Mouse (Mus musculus) lung, embryonic 15.5 days (tissue): ENCODE measurements around the gene Cyp27a1. TPM values are rescaled to one million over a fixed set of nuclear protein-coding genes. Genes with fewer than 3 reads are reported as not detected.

ENCODE experiments used
- ATAC-seq: fragments of 200-750 bp; cut with Nextera tagmentation; 2 replicates; pipeline ENCODE4 v1.8.0; 2017; ENCODE audit warnings: moderate number of reproducible peaks, borderline replicate concordance; ENCODE audit not compliant: low FRiP score, low TSS enrichment; ENCODE audit errors: extremely low read depth
- H3K27ac ChIP-seq: fragments of 300-500 bp; sonication (generic); 2 replicates; pipeline ENCODE4 v1.5.1; 2015; ENCODE audit warnings: moderate library complexity, mild to moderate bottlenecking, inconsistent platforms
- H3K27me3 ChIP-seq: fragments of 300-500 bp; sonication (generic); 2 replicates; pipeline ENCODE4 v1.6.1; 2015; ENCODE audit warnings: inconsistent platforms
- H3K36me3 ChIP-seq: fragments of 300-500 bp; sonication (generic); 2 replicates; pipeline ENCODE4 v1.6.1; 2015; ENCODE audit warnings: inconsistent platforms
- H3K4me1 ChIP-seq: fragments of 300-500 bp; sonication (generic); 2 replicates; pipeline ENCODE4 v1.6.1; 2015; ENCODE audit warnings: inconsistent platforms
- H3K4me2 ChIP-seq: fragments of 300-500 bp; sonication (generic); 2 replicates; pipeline ENCODE4 v1.6.1; 2015; ENCODE audit warnings: inconsistent platforms, mild to moderate bottlenecking, moderate library complexity
- H3K4me3 ChIP-seq: fragments of 300-500 bp; sonication (generic); 2 replicates; pipeline ENCODE4 v1.5.1; 2015; ENCODE audit warnings: mild to moderate bottlenecking, inconsistent platforms
- H3K9ac ChIP-seq: fragments of 300-500 bp; sonication (generic); 2 replicates; pipeline ENCODE4 v1.6.1; 2015; ENCODE audit warnings: inconsistent platforms
- H3K9me3 ChIP-seq: fragments of 300-500 bp; sonication (generic); 2 replicates; pipeline ENCODE4 v1.6.1; 2016; ENCODE audit warnings: inconsistent platforms
- WGBS: fragments of 180-500 bp; shearing (Covaris S2); methylation state at CpG from one replicate; pipeline ENCODE4 v1.1.7; 2015; 5-methylcytosine and 5-hydroxymethylcytosine counted together
- polyA plus RNA-seq: library from polyadenylated mRNA; unstranded; fragments of >200 nt; fragmentation: Nextera tagmentation; extraction: Ambion mirVana; gene quantifications from 2 replicates; pipeline ENCODE4 v1.2.1, GENCODE M21; 2015

Gene Cyp27a1
- polyA plus RNA-seq, 1 experiment from 2014 or later, result 3.0 TPM

GRCm38 (mm10) chr1:74702142-74702553 is 11.2 kb upstream of the Cyp27a1 start:
- Histone ChIP-seq H3K27me3 (no peaks in the 10 kb centered on the region), H3K27ac (no peak overlapping the region), H3K9me3 (no peaks in the 10 kb centered on the region), H3K4me3 (no peak overlapping the region), H3K4me1 (no peaks in the 10 kb centered on the region), H3K4me2 (no peak overlapping the region), H3K36me3 (peaks cover 25% of the 10 kb centered on the region), H3K9ac (no peak overlapping the region)
- 83% methylated on average over 6 of the region's 6 CpGs for WGBS
- ATAC-seq, result no peak

- Histone ChIP-seq H3K27ac (no peak overlapping the region), H3K4me3 (no peak overlapping the region), H3K27me3 (no peaks in the 10 kb centered on the region), H3K4me2 (no peak overlapping the region), H3K4me1 (no peaks in the 10 kb centered on the region), H3K9me3 (no peaks in the 10 kb centered on the region), H3K36me3 (peaks cover 5% of the 10 kb centered on the region), H3K9ac (no peak overlapping the region)
- ATAC-seq, result no peak
- WGBS, result 86% methylated on average over 3 of the region's 3 CpGs
These were observed 9.2 kb upstream of the Cyp27a1 start for GRCm38 (mm10) chr1:74704156-74704555.

GRCm38 (mm10) chr1:74705016-74705415 is 8.4 kb upstream of the Cyp27a1 start:
- ATAC-seq, result no peak
- no peak overlapping the region for H3K4me3 ChIP-seq
- 68% methylated on average over 5 of the region's 5 CpGs for WGBS
- H3K9me3 ChIP-seq, result no peaks in the 10 kb centered on the region
- peak overlapping the region; percentile 46 for H3K27ac ChIP-seq
- H3K27me3 ChIP-seq, result no peaks in the 10 kb centered on the region
- no peak overlapping the region for H3K9ac ChIP-seq
- H3K36me3 ChIP-seq, result no peaks in the 10 kb centered on the region; the same call in 1 of the 2 replicates
- no peaks in the 10 kb centered on the region for H3K4me1 ChIP-seq
- H3K4me2 ChIP-seq, result no peak overlapping the region

GRCm38 (mm10) chr1:74709566-74709965 is 3.8 kb upstream of the Cyp27a1 start:
- no peak overlapping the region for H3K27ac ChIP-seq
- H3K36me3 ChIP-seq, result no peaks in the 10 kb centered on the region
- 36% methylated on average over 6 of the region's 6 CpGs for WGBS
- peaks cover 6% of the 10 kb centered on the region; the same call in 1 of the 2 replicates for H3K4me1 ChIP-seq
- H3K27me3 ChIP-seq, result peaks cover 7% of the 10 kb centered on the region; the same call in 1 of the 2 replicates
- H3K9me3 ChIP-seq, result no peaks in the 10 kb centered on the region
- no peak overlapping the region for H3K9ac ChIP-seq
- no peak overlapping the region for H3K4me3 ChIP-seq
- no peak overlapping the region for H3K4me2 ChIP-seq
- ATAC-seq, result no peak

- no peak overlapping the region for H3K4me2 ChIP-seq
- WGBS, result 70% methylated on average over 4 of the region's 4 CpGs
- no peaks in the 10 kb centered on the region for H3K9me3 ChIP-seq
- H3K4me1 ChIP-seq, result peaks cover 6% of the 10 kb centered on the region; the same call in 1 of the 2 replicates
- no peak for ATAC-seq
- no peak overlapping the region for H3K9ac ChIP-seq
- no peaks in the 10 kb centered on the region for H3K36me3 ChIP-seq
- H3K4me3 ChIP-seq, result no peak overlapping the region
- no peak overlapping the region for H3K27ac ChIP-seq
- H3K27me3 ChIP-seq, result peaks cover 7% of the 10 kb centered on the region; the same call in 1 of the 2 replicates
These were observed 1.3 kb upstream of the Cyp27a1 start for GRCm38 (mm10) chr1:74712046-74712445.

- 34% methylated on average over 5 of the region's 5 CpGs for WGBS
- no peaks in the 10 kb centered on the region for H3K36me3 ChIP-seq
- no peak overlapping the region for H3K27ac ChIP-seq
- no peaks in the 10 kb centered on the region for H3K9me3 ChIP-seq
- no peak overlapping the region for H3K9ac ChIP-seq
- H3K4me3 ChIP-seq, result peak overlapping the region; percentile 45
- H3K4me1 ChIP-seq, result peaks cover 6% of the 10 kb centered on the region; the same call in 1 of the 2 replicates
- peaks cover 7% of the 10 kb centered on the region; the same call in 1 of the 2 replicates for H3K27me3 ChIP-seq
- ATAC-seq, result no peak
- H3K4me2 ChIP-seq, result peak overlapping the region; percentile 93
These were observed 794 bp upstream of the Cyp27a1 start for GRCm38 (mm10) chr1:74712461-74713098.

GRCm38 (mm10) chr1:74713859-74714730 is 721 bp downstream of the Cyp27a1 start:
- Histone ChIP-seq H3K36me3 (no peaks in the 10 kb centered on the region), H3K27ac (no peak overlapping the region), H3K4me1 (peaks cover 6% of the 10 kb centered on the region; the same call in 1 of the 2 replicates), H3K27me3 (peaks cover 7% of the 10 kb centered on the region; the same call in 1 of the 2 replicates), H3K9me3 (no peaks in the 10 kb centered on the region), H3K9ac (peak overlapping the region; percentile 58), H3K4me3 (peak overlapping the region; percentile 45), H3K4me2 (peak overlapping the region; percentile 93)
- ATAC-seq, result no peak
- 24% methylated on average over 12 of the region's 12 CpGs for WGBS

GRCm38 (mm10) chr1:74714967-74715366 is 1.6 kb downstream of the Cyp27a1 start:
- Histone ChIP-seq H3K4me1 (peaks cover 6% of the 10 kb centered on the region; the same call in 1 of the 2 replicates), H3K9ac (no peak overlapping the region), H3K36me3 (no peaks in the 10 kb centered on the region), H3K9me3 (no peaks in the 10 kb centered on the region), H3K27ac (no peak overlapping the region), H3K27me3 (peaks cover 7% of the 10 kb centered on the region; the same call in 1 of the 2 replicates), H3K4me3 (no peak overlapping the region), H3K4me2 (no peak overlapping the region)
- WGBS, result 54% methylated on average over 2 of the region's 2 CpGs
- no peak for ATAC-seq

GRCm38 (mm10) chr1:74715468-74715867 is 2.1 kb downstream of the Cyp27a1 start:
- Histone ChIP-seq H3K36me3 (no peaks in the 10 kb centered on the region), H3K4me2 (no peak overlapping the region), H3K9ac (no peak overlapping the region), H3K4me3 (no peak overlapping the region), H3K27me3 (peaks cover 7% of the 10 kb centered on the region; the same call in 1 of the 2 replicates), H3K27ac (no peak overlapping the region), H3K9me3 (no peaks in the 10 kb centered on the region), H3K4me1 (peaks cover 6% of the 10 kb centered on the region; the same call in 1 of the 2 replicates)
- ATAC-seq, result no peak
- 59% methylated on average over 5 of the region's 5 CpGs for WGBS

GRCm38 (mm10) chr1:74715886-74716285 is 2.5 kb downstream of the Cyp27a1 start:
- no peak overlapping the region for H3K27ac ChIP-seq
- no peak for ATAC-seq
- H3K4me2 ChIP-seq, result no peak overlapping the region
- H3K9me3 ChIP-seq, result no peaks in the 10 kb centered on the region
- H3K4me1 ChIP-seq, result peaks cover 6% of the 10 kb centered on the region; the same call in 1 of the 2 replicates
- H3K27me3 ChIP-seq, result peaks cover 7% of the 10 kb centered on the region; the same call in 1 of the 2 replicates
- no peak overlapping the region for H3K9ac ChIP-seq
- H3K4me3 ChIP-seq, result no peak overlapping the region
- WGBS, result 81% methylated on average over 6 of the region's 6 CpGs
- H3K36me3 ChIP-seq, result no peaks in the 10 kb centered on the region

- ATAC-seq, result no peak
- Histone ChIP-seq H3K4me3 (no peak overlapping the region), H3K4me1 (peaks cover 2% of the 10 kb centered on the region; the same call in 1 of the 2 replicates), H3K27ac (no peak overlapping the region), H3K9ac (no peak overlapping the region), H3K36me3 (no peaks in the 10 kb centered on the region), H3K4me2 (no peak overlapping the region), H3K9me3 (no peaks in the 10 kb centered on the region), H3K27me3 (peaks cover 7% of the 10 kb centered on the region; the same call in 1 of the 2 replicates)
- 87% methylated on average over 8 of the region's 8 CpGs for WGBS
These were observed 4.7 kb downstream of the Cyp27a1 start for GRCm38 (mm10) chr1:74718113-74718512.

GRCm38 (mm10) chr1:74719281-74719680 is 5.9 kb downstream of the Cyp27a1 start:
- Histone ChIP-seq H3K27ac (no peak overlapping the region), H3K9ac (no peak overlapping the region), H3K4me3 (no peak overlapping the region), H3K36me3 (no peaks in the 10 kb centered on the region), H3K4me1 (no peaks in the 10 kb centered on the region), H3K4me2 (no peak overlapping the region), H3K27me3 (no peaks in the 10 kb centered on the region), H3K9me3 (no peaks in the 10 kb centered on the region)
- 56% methylated on average over 3 of the region's 3 CpGs for WGBS
- no peak for ATAC-seq
